ENCODE assay signal across 8 mouse cellular contexts in genomic region chr14:79587852-79588229, GRCm38 (mm10). TPM values are rescaled to one million over a fixed set of nuclear protein-coding genes. Genes with fewer than 3 reads are reported as not detected.
DNase-seq lines count a peak whose midpoint lies in the region; ATAC-seq and TF ChIP-seq lines count a peak whose summit lies in the region.

No protein-coding gene starts in this region.

- peaks cover 25% of the 10 kb centered on the region for H3K4me1 ChIP-seq in hindbrain, embryonic 15.5 days (replicated peaks)
- H3K4me1 ChIP-seq in midbrain, postnatal 0 days (ENCODE audit: insufficient read depth, low read length) = peaks cover 14% of the 10 kb centered on the region

- H3K27me3 ChIP-seq in hindbrain, embryonic 15.5 days = no peaks in the 10 kb centered on the region
- H3K27me3 ChIP-seq in midbrain, postnatal 0 days (ENCODE audit: insufficient read depth, low read length) = no peaks in the 10 kb centered on the region

- H3K4me2 ChIP-seq in hindbrain, embryonic 15.5 days = peak overlapping the region; percentile 78
- peak overlapping the region; percentile 77 for H3K4me2 ChIP-seq in midbrain, postnatal 0 days (ENCODE audit: low read depth, low read length, poor library complexity, severe bottlenecking)

- peak overlapping the region; percentile 99 for H3K27ac ChIP-seq in layer of hippocampus, adult 2 months
- peak overlapping the region; percentile 99 for H3K27ac ChIP-seq in hindbrain, embryonic 15.5 days (replicated peaks)
- peak overlapping the region; percentile 98 for H3K27ac ChIP-seq in midbrain, postnatal 0 days (ENCODE audit: low read depth, low read length)

- intact Hi-C loops in left cerebral cortex, postnatal 36 days (cut with DNase I) = loop anchor here (1.0 kb wide), 1 partner anchor 107 kb away; the partner anchor contains the start of genes Elf1 and Wbp4

- H3K9me3 ChIP-seq in hindbrain, embryonic 15.5 days = no peaks in the 10 kb centered on the region
- no peaks in the 10 kb centered on the region for H3K9me3 ChIP-seq in midbrain, postnatal 0 days (ENCODE audit: low read length)

- DNase-seq in layer of hippocampus, adult 2 months (ENCODE audit: low spot score in 2 of 2) = no peak
- DNase-seq in layer of hippocampus, postnatal 14 days (ENCODE audit: low spot score in 2 of 2) = no peak
- DNase-seq in c-Kit-positive CD71-positive TER-119-negative erythroid progenitor cells, embryonic 14.5 days (ENCODE audit: low read depth) = peak; percentile 15
- no peak for DNase-seq in midbrain, postnatal 0 days (ENCODE audit: low spot score)
- no peak for DNase-seq in adrenal gland, postnatal 10 days
- DNase-seq in cerebellum, adult 18-20 months = no peak
- DNase-seq in left cerebral cortex, postnatal 36 days (ENCODE audit: low spot score in 2 of 2) = no peak

- peak overlapping the region; percentile 61 for H3K9ac ChIP-seq in hindbrain, embryonic 15.5 days
- H3K9ac ChIP-seq in midbrain, postnatal 0 days (replicated peaks; ENCODE audit: low read length, poor library complexity, severe bottlenecking) = peak overlapping the region; percentile 71

- whole genome bisulfite sequencing in hindbrain, embryonic 15.5 days = 2% methylated on average over 9 of the region's 9 CpGs
- 0% methylated on average over 9 of the region's 9 CpGs for WGBS in midbrain, postnatal 0 days

- ATAC-seq in hindbrain, embryonic 15.5 days (ENCODE audit: low FRiP score, low read depth) = peak; percentile 61
- peak; percentile 41 for ATAC-seq in midbrain, postnatal 0 days (ENCODE audit: low FRiP score)

- no peaks in the 10 kb centered on the region for H3K36me3 ChIP-seq in hindbrain, embryonic 15.5 days
- no peaks in the 10 kb centered on the region for H3K36me3 ChIP-seq in midbrain, postnatal 0 days (ENCODE audit: insufficient read depth, low read length)

- TF ChIP-seq CTCF in layer of hippocampus, adult 2 months (conservative IDR thresholded peaks at IDR 0.05) = no peak
- TF ChIP-seq CTCF in midbrain, postnatal 0 days (IDR thresholded peaks at IDR 0.05) = no peak

- H3K4me3 ChIP-seq in layer of hippocampus, adult 2 months = peak overlapping the region; percentile 68
- peak overlapping the region; percentile 57 for H3K4me3 ChIP-seq in hindbrain, embryonic 15.5 days
- peak overlapping the region; percentile 68 for H3K4me3 ChIP-seq in midbrain, postnatal 0 days (ENCODE audit: low read depth, low read length)

RNA-seq across cellular contexts. Expression of gene Sugt1, which starts 0.3 kb away (rescaled TPM):
- 10 to 100 TPM; 89.7 to 92.1 TPM for total RNA-seq in layer of hippocampus, adult 2 months (2021)
- 10 to 100 TPM; 87.2 to 89.7 TPM for total RNA-seq in layer of hippocampus, postnatal 14 days (2021)
- polyA plus RNA-seq in hindbrain, embryonic 15.5 days (2015; fragmentation: Nextera tagmentation; extraction: Ambion mirVana) = 100 and 105 TPM in 2 replicates
- total RNA-seq in midbrain, postnatal 0 days (2014; rRNA removed) = 19.1 and 36.1 TPM in 2 replicates
- polyA plus RNA-seq in midbrain, postnatal 0 days (2015; fragmentation: Nextera tagmentation; extraction: Ambion mirVana) = 86.0 and 87.0 TPM in 2 replicates
- 100 to 1,000 TPM in 1 of 2 experiments, 10 to 100 TPM in 1; 98.5 to 126 TPM for total RNA-seq in adrenal gland, postnatal 10 days (2021)
- total RNA-seq in left cerebral cortex, postnatal 36 days (2021) = 10 to 100 TPM; 83.0 to 91.4 TPM
